Mouse (Mus musculus) liver, adult (tissue): ENCODE measurements around the gene Ctsd.

Experiments used
- GATA4 ChIP-seq: IDR thresholded peaks from 2 replicates; pipeline ENCODE4 v1.6.1; 2014; ENCODE audit warnings: mild to moderate bottlenecking, low read length; ENCODE audit not compliant: insufficient replicate concordance

The Ctsd gene

GRCm38 (mm10) chr7:142409603-142410002 lies 21.8 kb upstream of the Ctsd start:
- TF ChIP-seq GATA4, result no peak

- no peak for TF ChIP-seq GATA4
Measured at GRCm38 (mm10) chr7:142408686-142409085, 20.8 kb upstream of the Ctsd start.

DNA sequence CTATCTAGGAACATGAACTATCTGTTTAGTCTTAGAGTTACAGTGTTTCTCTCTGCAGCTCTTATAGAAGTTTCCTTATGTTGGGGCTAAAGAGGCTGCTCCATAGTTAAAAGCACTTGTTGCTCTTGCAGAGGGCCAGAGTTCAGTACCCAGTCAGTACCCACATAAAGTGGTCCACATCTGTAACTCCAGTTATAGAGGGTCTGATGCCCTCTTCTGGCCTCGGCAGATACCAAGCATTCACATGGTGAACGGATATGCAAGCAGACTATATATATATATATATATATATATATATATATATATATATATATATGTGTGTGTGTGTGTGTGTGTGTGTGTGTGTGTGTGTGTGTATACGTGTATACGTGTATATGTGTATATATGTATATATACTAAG lies 20.1 kb upstream of the Ctsd start:
- no peak for TF ChIP-seq GATA4

- no peak for TF ChIP-seq GATA4
Measured at GRCm38 (mm10) chr7:142403591-142403990, 15.8 kb upstream of the Ctsd start.

- TF ChIP-seq GATA4, result no peak; the same call in 1 of the 2 replicates
Measured at GRCm38 (mm10) chr7:142400750-142401142, 12.9 kb upstream of the Ctsd start.

DNA sequence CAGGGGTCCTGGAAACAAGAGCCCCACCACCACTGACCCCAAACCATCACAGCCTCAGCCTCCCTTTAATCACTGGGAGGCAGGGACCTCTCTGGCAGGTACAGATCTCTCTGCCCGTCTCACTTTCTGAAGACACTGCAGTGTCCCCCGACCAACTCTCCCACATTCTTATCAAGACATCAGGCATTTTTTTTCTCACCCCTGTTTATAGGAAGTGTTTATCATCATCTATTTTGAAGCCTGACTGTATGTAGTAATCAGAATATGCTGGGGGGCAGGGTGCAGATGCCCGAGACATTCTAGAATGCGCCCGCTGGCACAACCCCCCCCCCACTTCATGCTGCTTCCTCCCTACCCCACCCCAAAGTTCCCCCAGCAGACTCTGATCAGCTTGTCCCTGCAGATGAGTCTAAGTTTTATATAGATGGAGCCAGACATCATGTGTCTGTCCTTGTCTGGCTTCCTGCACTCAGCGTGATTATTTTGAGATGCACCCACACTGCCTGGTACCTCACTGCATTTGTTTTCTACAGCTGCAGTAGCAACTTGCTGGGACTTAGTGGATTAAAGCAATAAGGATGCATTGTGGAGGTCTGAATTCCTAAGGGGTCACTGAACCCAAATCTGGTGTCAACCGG lies 12.4 kb upstream of the Ctsd start:
- TF ChIP-seq GATA4, result no peak

DNA sequence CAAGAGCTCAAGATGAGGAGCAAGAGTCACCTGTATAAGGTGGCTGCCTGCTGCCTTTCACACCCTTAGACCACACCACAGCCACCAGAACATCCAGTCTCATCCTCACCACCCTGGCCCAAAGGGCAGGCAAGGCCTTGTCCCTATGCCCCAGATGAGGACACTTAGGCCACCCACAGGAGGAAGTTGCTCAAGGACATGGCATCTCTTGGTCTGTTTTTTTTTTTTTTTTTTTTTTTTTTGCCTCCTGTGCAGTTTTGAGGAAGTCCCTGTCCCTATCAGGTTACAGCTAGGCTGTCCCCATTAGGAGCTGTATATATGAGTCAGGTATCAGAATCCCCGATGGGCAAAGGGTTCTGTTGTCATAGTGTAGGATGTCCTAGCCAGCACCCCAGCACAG lies 11.4 kb upstream of the Ctsd start:
- no peak for TF ChIP-seq GATA4

DNA sequence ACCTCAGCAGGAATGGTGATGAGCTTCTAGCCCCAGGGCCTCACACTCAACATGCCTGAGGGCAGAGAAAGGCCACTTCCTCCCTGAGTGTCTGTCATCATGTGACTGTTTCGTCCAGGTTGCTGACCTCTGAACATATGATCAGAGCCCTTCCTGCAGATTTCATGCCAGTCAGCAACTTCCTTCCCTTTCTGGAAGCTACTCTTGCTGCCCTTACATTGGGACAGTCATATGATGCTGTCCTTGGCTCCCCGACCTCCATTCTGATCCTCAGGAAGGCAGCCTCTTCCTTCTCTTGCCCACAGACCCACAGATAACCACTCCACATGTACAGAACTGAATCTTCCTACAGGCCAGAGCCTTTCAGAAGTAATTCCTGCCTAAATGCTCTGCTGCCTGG lies 10.2 kb upstream of the Ctsd start:
- peak; percentile 95 for TF ChIP-seq GATA4

- no peak for TF ChIP-seq GATA4
Measured at GRCm38 (mm10) chr7:142396611-142397010, 8.8 kb upstream of the Ctsd start.

GRCm38 (mm10) chr7:142395472-142395871 lies 7.6 kb upstream of the Ctsd start:
- no peak for TF ChIP-seq GATA4

- TF ChIP-seq GATA4, result no peak
Measured at GRCm38 (mm10) chr7:142394261-142395190, 6.7 kb upstream of the Ctsd start.

GRCm38 (mm10) chr7:142393191-142393590 lies 5.4 kb upstream of the Ctsd start:
- no peak for TF ChIP-seq GATA4

DNA sequence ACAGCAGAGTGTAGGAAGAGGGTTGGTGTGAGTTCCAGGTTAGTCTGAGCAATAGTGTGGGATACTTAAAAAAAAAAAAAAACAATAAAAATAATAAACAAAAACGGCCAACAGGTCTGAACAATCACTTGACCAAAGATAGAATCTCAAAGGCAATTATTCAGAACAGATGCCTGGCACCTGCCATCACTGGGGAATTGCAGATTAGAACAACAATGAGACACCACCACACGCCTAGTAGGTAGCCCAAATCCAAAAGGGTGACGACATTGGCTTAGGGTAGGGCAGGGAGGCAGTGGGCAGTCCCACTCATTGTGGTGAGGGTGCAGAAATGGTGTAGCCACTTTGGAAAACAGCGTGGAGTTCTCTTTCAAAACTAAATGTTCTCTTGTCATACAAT lies 3.8 kb upstream of the Ctsd start:
- no peak for TF ChIP-seq GATA4

DNA sequence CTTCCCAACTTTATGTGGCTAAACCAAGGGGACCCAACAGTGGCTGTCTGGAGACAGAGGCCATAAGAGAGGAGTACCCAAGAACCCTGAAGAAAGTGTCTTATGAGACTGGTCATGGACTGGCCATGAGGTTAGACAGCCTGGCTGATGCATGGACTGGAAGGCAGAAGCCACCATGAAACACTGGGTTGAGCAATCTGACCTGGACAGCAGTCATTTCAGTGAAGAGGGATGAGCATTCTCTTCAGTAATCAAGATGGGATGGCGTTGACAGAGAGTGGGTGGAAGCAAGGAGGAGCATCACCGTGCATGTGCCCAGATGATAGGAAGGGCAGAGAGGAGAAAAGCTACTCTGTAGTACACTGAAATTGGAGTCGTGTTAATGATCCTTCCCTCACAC lies 3.3 kb upstream of the Ctsd start:
- TF ChIP-seq GATA4, result no peak

GRCm38 (mm10) chr7:142389961-142390650 lies 2.3 kb upstream of the Ctsd start:
- TF ChIP-seq GATA4, result no peak

- no peak for TF ChIP-seq GATA4
Measured at GRCm38 (mm10) chr7:142388740-142389139, 902 bp upstream of the Ctsd start.
